Mouse (Mus musculus): Measurements from ENCODE around the gene Ebpl. TPM values are rescaled to one million over a fixed set of nuclear protein-coding genes. Genes with fewer than 3 reads are reported as not detected.
A peak's percentile ranks its signal among the peaks of the same experiment; 100 is the strongest.

Ebpl gene
- polyA plus RNA-seq, 1 experiment from 2014 or later, result 4.0 TPM

DNA sequence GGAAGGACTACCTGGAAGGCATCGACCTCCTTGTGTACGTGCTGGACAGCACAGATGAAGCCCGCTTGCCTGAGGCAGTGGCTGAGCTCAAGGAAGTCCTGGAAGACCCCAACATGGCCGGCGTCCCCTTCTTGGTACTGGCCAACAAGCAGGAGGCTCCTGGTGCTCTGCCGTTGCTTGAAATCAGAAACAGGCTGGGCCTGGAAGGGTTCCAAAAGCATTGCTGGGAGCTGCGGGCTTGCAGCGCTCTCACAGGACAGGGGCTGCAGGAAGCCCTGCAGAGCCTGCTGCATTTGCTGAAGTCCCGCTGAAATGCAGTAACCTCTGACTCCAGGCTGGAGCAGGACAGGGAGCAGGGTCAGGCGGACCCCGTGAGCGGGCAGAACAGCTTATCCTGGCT is 49.3 kb downstream of the Ebpl start:
- no peaks in the 10 kb centered on the region for H3K27me3 ChIP-seq (ENCODE audit: control insufficient read depth, insufficient read depth, low read length)
- no peak overlapping the region for H3K4me3 ChIP-seq (ENCODE audit: low read length)
- H3K9me3 ChIP-seq (replicated peaks; ENCODE audit: control insufficient read depth, low read length), result no peaks in the 10 kb centered on the region
- H3K36me3 ChIP-seq (ENCODE audit: control insufficient read depth, insufficient read depth), result no peaks in the 10 kb centered on the region
- peak overlapping the region; percentile 9; the same call in 1 of the 2 replicates for H3K27ac ChIP-seq (ENCODE audit: low read length)
- H3K4me2 ChIP-seq (ENCODE audit: low read depth, low read length), result peak overlapping the region; percentile 19
- peaks cover 17% of the 10 kb centered on the region for H3K4me1 ChIP-seq (ENCODE audit: control insufficient read depth, insufficient read depth, low read length)
- 42% methylated on average over 12 of the region's 12 CpGs for WGBS
- 0 out of 2 replicates have a peak overlapping the region, but pooled peaks have one; percentile 41 for H3K9ac ChIP-seq (ENCODE audit: low read length)
- peak; percentile 30; the same call in 1 of the 2 replicates for ATAC-seq (replicated peaks; ENCODE audit: extremely low read depth, insufficient read depth, low FRiP score)

DNA sequence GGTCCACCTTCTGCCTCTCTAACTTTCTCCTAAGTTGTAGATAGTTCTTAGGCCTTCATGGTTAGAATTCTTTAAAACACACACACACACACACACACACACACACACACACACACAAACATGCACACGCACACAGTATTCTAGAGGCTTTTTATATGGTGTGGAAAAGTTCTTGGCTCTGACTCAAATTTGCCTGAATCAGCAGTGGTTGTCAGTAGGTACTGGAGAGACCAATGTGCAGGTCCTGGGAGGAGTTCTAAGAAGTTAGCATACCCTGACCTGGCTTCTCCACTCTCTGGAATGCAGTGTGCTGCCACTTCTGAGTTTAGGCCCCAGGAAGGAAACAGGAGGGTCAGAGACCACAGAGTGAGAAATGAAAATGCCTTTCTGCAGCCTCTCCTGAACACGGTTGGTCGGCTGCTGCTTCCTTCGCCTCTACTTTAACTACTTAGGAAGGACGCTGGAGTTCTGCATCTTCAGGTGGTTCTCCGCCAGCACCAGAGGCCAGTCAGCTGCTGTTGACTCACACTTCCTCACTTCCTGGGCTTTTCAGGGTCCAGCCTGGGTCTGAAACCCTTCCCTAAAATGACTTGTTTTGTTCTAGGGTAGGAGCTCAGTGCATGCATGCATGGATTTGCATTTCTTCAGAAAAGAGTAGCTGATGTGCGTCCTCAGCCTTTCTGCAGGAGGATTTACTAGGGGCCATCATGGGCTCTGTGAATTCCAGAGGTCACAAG is 50.0 kb downstream of the Ebpl start:
- H3K9me3 ChIP-seq (replicated peaks; ENCODE audit: control insufficient read depth, low read length), result no peaks in the 10 kb centered on the region
- H3K4me2 ChIP-seq (ENCODE audit: low read depth, low read length), result peak overlapping the region; percentile 19
- peak; percentile 40; the same call in 1 of the 2 replicates for ATAC-seq (replicated peaks; ENCODE audit: extremely low read depth, insufficient read depth, low FRiP score)
- peak overlapping the region; percentile 33; the same call in 1 of the 2 replicates for H3K27ac ChIP-seq (ENCODE audit: low read length)
- no peak overlapping the region for H3K4me3 ChIP-seq (ENCODE audit: low read length)
- H3K4me1 ChIP-seq (ENCODE audit: control insufficient read depth, insufficient read depth, low read length), result peaks cover 17% of the 10 kb centered on the region
- 42% methylated on average over 7 of the region's 7 CpGs for WGBS
- no peaks in the 10 kb centered on the region for H3K27me3 ChIP-seq (ENCODE audit: control insufficient read depth, insufficient read depth, low read length)
- H3K9ac ChIP-seq (ENCODE audit: low read length), result 0 out of 2 replicates have a peak overlapping the region, but pooled peaks have one; percentile 41
- H3K36me3 ChIP-seq (ENCODE audit: control insufficient read depth, insufficient read depth), result no peaks in the 10 kb centered on the region

DNA sequence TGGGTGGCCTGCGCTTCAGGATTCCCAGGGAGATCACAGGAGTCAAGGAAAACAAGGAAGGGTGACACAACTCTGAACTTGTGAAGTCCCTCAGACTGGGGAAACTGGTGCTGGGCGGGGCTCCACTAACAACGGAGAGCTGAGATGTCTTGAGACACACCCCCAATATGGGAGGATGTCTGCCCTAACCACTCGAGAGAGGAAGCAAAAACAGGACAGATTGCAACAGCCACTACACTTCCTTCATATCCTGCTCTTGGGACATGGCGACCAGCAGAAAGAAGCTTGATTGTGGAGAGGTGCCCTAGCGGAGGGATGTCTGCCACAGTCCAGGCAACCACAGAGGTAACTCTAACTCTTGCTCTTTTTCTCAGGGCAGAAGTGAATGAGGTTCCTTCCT is 50.6 kb downstream of the Ebpl start, which contains the start of gene Arl11:
Gene Arl11 (plus strand): TSS at position 161 of the 400 bp plus-strand sequence.
- Histone ChIP-seq H3K36me3 (ENCODE audit: control insufficient read depth, insufficient read depth) (no peaks in the 10 kb centered on the region), H3K27ac (ENCODE audit: low read length) (peak within 1 kb of the TSS; percentile 33; the same call in 1 of the 2 replicates), H3K27me3 (ENCODE audit: control insufficient read depth, insufficient read depth, low read length) (no peaks in the 10 kb centered on the region), H3K4me3 (ENCODE audit: low read length) (no peak within 1 kb of the TSS), H3K4me1 (ENCODE audit: control insufficient read depth, insufficient read depth, low read length) (peaks cover 17% of the 10 kb centered on the region), H3K9me3 (replicated peaks; ENCODE audit: control insufficient read depth, low read length) (no peaks in the 10 kb centered on the region), H3K9ac (ENCODE audit: low read length) (0 out of 2 replicates have a peak within 1 kb of the TSS, but pooled peaks have one; percentile 41), H3K4me2 (ENCODE audit: low read depth, low read length) (peak within 1 kb of the TSS; percentile 19; the same call in 1 of the 2 replicates)
- WGBS, result 56% methylated on average over 6 of the region's 6 CpGs
- ATAC-seq (replicated peaks; ENCODE audit: extremely low read depth, insufficient read depth, low FRiP score), result no peak

DNA sequence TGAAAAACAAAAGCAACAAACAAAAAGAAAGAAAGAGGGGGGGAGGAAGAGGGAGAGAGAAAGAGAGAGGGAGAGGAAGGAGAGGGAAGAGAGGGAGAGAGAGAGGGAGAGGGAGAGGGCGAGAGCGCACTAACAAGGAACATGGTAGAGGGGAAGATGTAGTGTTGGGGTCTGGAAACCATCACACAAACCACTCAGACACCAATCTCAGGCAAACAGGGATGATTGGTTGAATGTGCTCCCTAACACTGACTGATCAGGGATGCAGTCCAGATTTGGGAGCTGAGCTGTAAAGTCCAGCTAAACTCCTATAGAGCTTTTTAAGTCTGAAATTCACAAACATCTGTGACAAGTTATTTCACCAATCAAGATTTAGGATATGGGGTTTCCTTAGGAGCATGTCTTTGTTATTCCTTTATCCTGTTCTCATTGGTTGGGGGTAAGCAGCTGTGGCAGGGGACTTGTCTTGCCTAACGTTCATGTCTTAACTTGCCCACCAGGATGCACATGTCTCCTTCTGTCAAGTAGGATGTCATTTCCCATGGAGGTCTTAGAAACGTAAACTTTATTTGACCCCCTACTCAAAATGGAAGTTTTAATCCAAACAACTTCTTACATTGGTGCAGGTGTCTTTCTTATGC is 56.1 kb downstream of the Ebpl start:
- no peak overlapping the region for H3K4me3 ChIP-seq (ENCODE audit: low read length)
- no peak for ATAC-seq (replicated peaks; ENCODE audit: extremely low read depth, insufficient read depth, low FRiP score)

DNA sequence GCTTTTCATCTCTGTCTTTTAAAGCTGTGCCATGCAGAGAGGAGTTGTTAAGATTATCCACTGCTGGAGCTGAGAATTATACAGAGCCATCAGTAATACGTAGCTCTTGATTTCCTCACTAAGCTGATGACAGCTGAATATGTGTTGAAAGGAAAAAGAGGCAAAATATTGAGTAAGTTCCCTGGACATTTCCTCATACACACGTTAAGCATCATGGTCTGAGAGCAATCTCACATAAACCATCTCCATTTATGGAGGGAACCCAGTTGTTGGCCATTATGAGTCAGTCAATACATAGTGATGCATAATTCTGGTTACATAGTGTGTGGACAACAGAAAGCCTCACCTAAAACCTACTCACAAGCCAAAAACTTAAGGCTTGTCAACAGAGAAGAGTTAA is 57.8 kb downstream of the Ebpl start:
- Histone ChIP-seq H3K9ac (ENCODE audit: low read length) (no peak overlapping the region), H3K9me3 (replicated peaks; ENCODE audit: control insufficient read depth, low read length) (peaks cover 5% of the 10 kb centered on the region; the same call in 1 of the 2 replicates), H3K36me3 (ENCODE audit: control insufficient read depth, insufficient read depth) (no peaks in the 10 kb centered on the region), H3K27ac (ENCODE audit: low read length) (no peak overlapping the region), H3K27me3 (ENCODE audit: control insufficient read depth, insufficient read depth, low read length) (no peaks in the 10 kb centered on the region), H3K4me1 (ENCODE audit: control insufficient read depth, insufficient read depth, low read length) (no peaks in the 10 kb centered on the region), H3K4me3 (ENCODE audit: low read length) (no peak overlapping the region), H3K4me2 (ENCODE audit: low read depth, low read length) (no peak overlapping the region)
- no peak for ATAC-seq (replicated peaks; ENCODE audit: extremely low read depth, insufficient read depth, low FRiP score)
- 36% methylated on average over 2 of the region's 2 CpGs for WGBS

More for the DNA sequence above, 56.1 kb downstream of the Ebpl start:
- no peaks in the 10 kb centered on the region for H3K27me3 ChIP-seq (ENCODE audit: control insufficient read depth, insufficient read depth, low read length)
- no peak overlapping the region for H3K27ac ChIP-seq (ENCODE audit: low read length)
- WGBS, result 64% methylated on average over 4 of the region's 4 CpGs
- peaks cover 5% of the 10 kb centered on the region; the same call in 1 of the 2 replicates for H3K9me3 ChIP-seq (replicated peaks; ENCODE audit: control insufficient read depth, low read length)
- no peaks in the 10 kb centered on the region for H3K4me1 ChIP-seq (ENCODE audit: control insufficient read depth, insufficient read depth, low read length)
- H3K36me3 ChIP-seq (ENCODE audit: control insufficient read depth, insufficient read depth), result no peaks in the 10 kb centered on the region
- H3K4me2 ChIP-seq (ENCODE audit: low read depth, low read length), result no peak overlapping the region
- no peak overlapping the region for H3K9ac ChIP-seq (ENCODE audit: low read length)

DNA sequence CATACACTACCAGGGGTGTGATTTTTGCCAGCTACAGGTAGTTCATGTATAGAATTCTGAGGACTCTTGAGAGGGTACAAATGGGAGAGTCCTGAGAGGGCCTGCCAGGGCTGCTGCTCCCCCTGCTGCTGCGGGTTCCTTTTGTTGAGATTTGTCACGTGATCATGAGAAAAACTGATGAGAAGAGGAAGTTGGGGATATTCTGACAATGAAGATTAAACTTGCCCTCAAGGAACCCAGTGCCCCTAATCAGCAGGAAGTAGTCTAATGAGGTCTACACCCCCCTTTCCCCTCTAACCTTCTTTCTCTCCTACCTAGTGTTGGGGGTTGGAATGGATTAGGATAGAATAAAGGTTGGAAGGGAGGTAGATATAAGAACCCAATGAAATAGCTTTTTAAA is 58.9 kb downstream of the Ebpl start:
- H3K4me2 ChIP-seq (ENCODE audit: low read depth, low read length), result no peak overlapping the region
- H3K4me3 ChIP-seq (ENCODE audit: low read length), result no peak overlapping the region
- no peaks in the 10 kb centered on the region for H3K27me3 ChIP-seq (ENCODE audit: control insufficient read depth, insufficient read depth, low read length)
- no peaks in the 10 kb centered on the region for H3K36me3 ChIP-seq (ENCODE audit: control insufficient read depth, insufficient read depth)
- no peak for ATAC-seq (replicated peaks; ENCODE audit: extremely low read depth, insufficient read depth, low FRiP score)
- WGBS, result 41% methylated on average over 2 of the region's 2 CpGs
- peaks cover 5% of the 10 kb centered on the region; the same call in 1 of the 2 replicates for H3K9me3 ChIP-seq (replicated peaks; ENCODE audit: control insufficient read depth, low read length)
- no peaks in the 10 kb centered on the region for H3K4me1 ChIP-seq (ENCODE audit: control insufficient read depth, insufficient read depth, low read length)
- no peak overlapping the region for H3K9ac ChIP-seq (ENCODE audit: low read length)
- no peak overlapping the region for H3K27ac ChIP-seq (ENCODE audit: low read length)

DNA sequence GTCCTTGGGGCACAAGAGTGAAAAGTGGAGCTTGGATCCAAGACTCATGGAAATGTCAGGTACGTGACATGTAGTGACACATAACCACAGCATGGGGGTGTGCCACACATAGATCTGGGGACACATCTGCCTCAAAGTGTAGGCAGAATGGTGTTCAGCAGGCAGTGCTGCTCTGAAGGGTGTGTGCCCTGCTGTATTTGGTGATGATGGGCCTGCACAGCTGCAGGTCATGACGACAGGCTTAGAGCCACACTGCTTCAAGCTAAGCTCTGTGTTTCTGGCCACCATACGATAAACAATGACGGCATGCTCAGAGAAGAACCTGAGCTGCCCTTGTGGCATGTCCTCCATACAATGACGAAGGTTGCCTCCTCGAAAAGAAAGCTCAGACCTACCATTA is 60.4 kb downstream of the Ebpl start:
- no peak overlapping the region for H3K9ac ChIP-seq (ENCODE audit: low read length)
- peaks cover 5% of the 10 kb centered on the region; the same call in 1 of the 2 replicates for H3K9me3 ChIP-seq (replicated peaks; ENCODE audit: control insufficient read depth, low read length)
- H3K27ac ChIP-seq (ENCODE audit: low read length), result no peak overlapping the region
- H3K4me2 ChIP-seq (ENCODE audit: low read depth, low read length), result no peak overlapping the region
- H3K36me3 ChIP-seq (ENCODE audit: control insufficient read depth, insufficient read depth), result no peaks in the 10 kb centered on the region
- H3K27me3 ChIP-seq (ENCODE audit: control insufficient read depth, insufficient read depth, low read length), result no peaks in the 10 kb centered on the region
- 81% methylated on average over 6 of the region's 6 CpGs for WGBS
- no peak for ATAC-seq (replicated peaks; ENCODE audit: extremely low read depth, insufficient read depth, low FRiP score)
- H3K4me3 ChIP-seq (ENCODE audit: low read length), result no peak overlapping the region
- H3K4me1 ChIP-seq (ENCODE audit: control insufficient read depth, insufficient read depth, low read length), result no peaks in the 10 kb centered on the region

DNA sequence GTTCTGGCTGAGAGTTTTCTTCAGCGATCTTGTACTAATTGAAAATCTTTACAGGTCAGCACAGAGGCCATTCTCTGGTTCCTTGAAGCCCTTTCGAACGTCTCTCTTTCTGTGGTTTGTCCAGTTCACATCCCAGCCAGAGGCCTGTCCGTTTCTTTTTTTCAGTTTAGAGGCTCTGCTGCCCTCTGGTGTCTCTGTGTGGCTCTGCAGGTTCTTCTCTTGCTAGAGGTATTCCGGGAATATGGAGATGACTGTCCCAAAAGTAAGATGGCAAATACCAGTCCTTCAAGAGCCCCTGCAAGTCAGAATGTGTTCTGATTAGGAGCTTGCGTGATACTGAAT is 65.5 kb downstream of the Ebpl start:
- Histone ChIP-seq H3K27me3 (ENCODE audit: control insufficient read depth, insufficient read depth, low read length) (no peaks in the 10 kb centered on the region), H3K27ac (ENCODE audit: low read length) (no peak overlapping the region), H3K4me1 (ENCODE audit: control insufficient read depth, insufficient read depth, low read length) (no peaks in the 10 kb centered on the region), H3K36me3 (ENCODE audit: control insufficient read depth, insufficient read depth) (no peaks in the 10 kb centered on the region), H3K4me2 (ENCODE audit: low read depth, low read length) (peak overlapping the region; percentile 31; the same call in 1 of the 2 replicates), H3K4me3 (ENCODE audit: low read length) (peak overlapping the region; percentile 14; the same call in 1 of the 2 replicates), H3K9me3 (replicated peaks; ENCODE audit: control insufficient read depth, low read length) (no peaks in the 10 kb centered on the region), H3K9ac (ENCODE audit: low read length) (no peak overlapping the region)
- no peak; the same call in 1 of the 2 replicates for ATAC-seq (replicated peaks; ENCODE audit: extremely low read depth, insufficient read depth, low FRiP score)
- WGBS, result 16% methylated on average over 6 of the region's 6 CpGs
